Mouse (Mus musculus): ENCODE results near the gene Wasf1.

Gene Wasf1

DNA sequence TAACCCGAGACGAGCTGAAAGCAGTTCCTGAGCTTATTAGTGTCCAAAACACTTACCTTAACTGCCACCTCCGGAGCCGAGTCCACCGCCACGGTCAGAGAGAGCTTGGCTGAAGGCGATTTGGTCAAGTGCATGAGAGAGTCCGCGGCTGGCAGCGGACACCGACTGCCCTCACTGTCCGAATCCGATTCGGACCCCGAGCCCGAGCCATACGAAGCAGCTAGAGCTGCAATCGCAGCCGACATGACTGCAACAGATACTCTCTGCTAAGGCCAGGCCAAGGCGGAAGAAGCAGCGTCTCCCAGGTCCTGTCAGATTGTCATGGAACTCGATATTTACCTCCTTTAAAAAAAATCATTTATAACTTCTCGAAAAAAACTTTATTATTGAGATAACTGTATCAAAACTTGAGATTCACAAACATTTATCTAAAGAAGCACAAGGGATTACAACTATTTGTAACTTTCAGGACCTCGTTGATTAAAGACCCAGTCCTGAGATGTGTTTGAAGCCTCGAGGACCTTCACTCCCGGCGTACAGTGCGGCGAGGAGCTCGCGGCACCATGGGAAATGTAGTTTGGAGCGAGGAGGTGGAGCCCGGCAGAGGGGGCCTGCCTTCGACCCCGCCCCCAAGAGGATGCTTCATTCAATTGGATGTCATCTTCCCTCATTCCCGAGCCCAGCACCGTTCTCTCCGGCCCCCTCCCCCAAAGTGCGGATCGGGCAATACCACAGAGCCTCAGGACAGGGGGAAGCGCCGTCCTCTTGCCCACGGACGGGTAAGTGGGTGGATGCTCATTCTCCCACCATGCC, at the start of gene Wasf1, which contains the start of gene Cdc40:
Wasf1 (plus strand) TSS at position 645 of the 813 bp plus-strand sequence.
Cdc40 (minus strand) TSS at position 481 of the 813 bp plus-strand sequence.
- peak; percentile 90 for DNase-seq (ENCODE audit: low spot score)

DNA sequence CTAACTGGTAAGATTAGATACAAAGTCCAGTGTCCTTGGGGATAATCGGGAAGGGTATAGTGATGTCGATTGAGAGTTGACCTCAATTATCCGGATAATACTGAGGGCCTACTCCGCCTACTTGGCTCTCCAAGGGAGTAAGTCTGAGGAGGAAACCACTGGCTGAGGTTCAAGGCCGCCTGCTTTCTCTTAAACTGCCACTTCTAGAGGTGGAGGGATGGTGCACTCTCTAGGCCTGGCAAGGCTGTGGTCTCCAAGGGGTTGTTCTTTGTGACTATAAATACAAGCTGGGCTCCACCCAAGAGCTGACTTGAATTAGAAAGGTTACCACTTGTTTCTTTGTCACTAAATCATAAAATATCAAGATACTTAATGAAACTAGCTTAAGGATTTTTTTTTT, 43.2 kb upstream of the Wasf1 start:
- DNase-seq (ENCODE audit: low spot score) = peak; percentile 18

DNA sequence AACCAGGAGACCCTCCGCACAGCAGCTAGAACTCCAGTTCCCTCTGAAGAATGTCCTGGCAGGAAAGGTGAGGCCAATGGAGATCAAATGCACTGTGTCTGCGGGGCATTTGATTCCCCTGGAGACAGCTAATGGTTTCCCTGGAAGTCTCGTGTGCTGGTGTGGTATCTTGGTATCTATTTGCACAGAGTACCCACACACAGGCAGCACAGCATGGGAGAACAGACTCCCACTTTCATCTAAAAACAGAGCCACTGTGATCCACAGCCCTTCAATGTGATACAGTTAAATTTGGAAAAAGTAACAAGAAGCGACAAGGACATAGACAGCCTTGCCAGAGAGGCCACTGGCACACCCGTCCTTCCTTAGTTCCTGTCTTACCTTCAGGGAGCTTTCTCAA, 39.4 kb upstream of the Wasf1 start:
- no peak for DNase-seq (ENCODE audit: low spot score)

GRCm38 (mm10) chr10:40844546-40844945, 38.7 kb upstream of the Wasf1 start:
- DNase-seq (ENCODE audit: low spot score) = no peak

GRCm38 (mm10) chr10:40845626-40846025, 37.6 kb upstream of the Wasf1 start:
- DNase-seq (ENCODE audit: low spot score) = no peak

DNA sequence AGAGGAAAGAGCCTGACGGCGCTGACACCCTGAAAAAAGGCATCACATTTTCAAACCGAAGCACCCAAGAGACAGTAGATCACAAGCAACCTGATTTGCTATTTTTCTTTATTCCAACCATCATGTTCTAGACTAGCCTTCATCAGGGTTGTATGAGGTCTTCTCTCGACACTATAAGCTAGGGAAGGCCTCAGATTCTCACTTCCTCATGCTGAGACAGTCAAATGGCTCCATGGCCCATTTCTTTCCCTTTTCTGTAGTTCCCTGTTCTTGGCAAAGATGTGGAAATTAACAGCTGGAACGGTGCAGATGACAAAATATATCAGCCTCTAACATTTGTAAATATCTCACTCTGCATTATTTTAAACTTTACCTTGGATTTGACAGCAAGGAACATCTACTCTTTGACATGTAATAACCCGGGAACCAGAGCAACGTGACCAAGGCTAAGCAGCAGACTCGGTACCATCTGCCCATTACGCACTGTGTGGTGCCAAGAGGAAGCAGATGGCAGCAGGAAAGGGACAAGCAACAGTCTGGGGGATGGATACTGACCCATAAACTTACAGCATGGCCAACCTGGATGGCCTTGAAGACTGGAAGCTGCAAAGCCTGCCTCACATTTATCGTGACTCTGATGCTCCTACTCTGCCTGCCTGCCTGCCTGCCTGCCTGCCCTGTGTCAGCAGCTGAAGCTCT, 36.0 kb upstream of the Wasf1 start:
- no peak for DNase-seq (ENCODE audit: low spot score)

DNA sequence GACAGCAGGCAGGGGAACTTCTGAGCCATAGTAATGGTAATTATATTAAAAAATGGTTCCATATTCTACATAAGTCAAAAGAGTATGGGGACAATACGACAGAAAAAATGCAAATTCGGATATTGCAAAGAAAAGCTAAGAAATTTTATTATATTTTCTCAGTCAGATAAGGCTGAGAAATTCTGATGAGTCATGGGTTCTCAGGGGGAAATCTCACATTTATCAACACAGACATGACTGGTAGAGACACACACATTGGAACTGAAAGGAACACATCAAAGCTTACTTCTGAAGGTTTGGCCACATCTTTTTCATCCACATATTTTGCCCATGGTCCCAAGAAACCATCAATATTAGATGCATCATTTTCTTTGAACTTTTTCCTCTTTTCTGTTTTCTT, 32.6 kb upstream of the Wasf1 start:
- DNase-seq (ENCODE audit: low spot score) = no peak

DNA sequence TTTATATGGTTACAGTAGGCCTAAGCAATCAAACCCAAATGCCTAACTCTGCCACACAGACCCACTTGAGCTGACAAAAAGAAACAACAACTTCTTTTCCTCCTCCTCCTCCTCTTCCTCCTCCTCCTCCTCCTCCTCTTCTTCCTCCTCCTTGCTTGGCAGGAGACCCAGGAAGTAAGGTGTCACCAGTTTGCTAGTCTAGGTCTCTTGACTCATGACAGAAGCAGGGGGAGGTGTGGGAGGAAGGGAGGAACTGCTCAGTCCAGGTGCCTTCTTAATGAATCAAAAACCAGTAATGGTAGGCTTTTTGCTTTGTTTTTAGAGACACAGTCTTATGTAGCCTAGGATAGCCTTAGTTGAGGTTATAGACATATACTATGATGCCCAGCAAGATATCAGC, 32.1 kb upstream of the Wasf1 start:
- no peak for DNase-seq (ENCODE audit: low spot score)

DNA sequence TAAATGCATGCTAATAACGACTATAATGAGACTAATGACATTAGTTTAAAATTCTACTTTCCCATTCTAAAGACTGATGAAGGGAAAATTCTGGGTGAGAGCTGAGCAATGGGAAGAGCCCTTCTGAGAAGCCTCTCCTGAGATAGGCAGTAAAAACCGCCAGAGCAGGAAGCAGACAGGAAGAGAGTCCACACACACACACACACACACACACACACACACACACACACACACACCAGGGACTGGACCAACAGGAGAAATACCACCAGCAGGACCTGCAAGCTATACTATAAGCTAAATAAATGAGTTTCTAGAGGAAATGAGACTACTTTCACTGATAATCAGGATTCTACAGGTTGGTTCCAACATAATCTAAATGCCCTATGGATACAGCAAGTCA, 27.7 kb upstream of the Wasf1 start:
- DNase-seq (ENCODE audit: low spot score) = no peak

GRCm38 (mm10) chr10:40856703-40857102, 26.6 kb upstream of the Wasf1 start:
- no peak for DNase-seq (ENCODE audit: low spot score)

GRCm38 (mm10) chr10:40857599-40857998, 25.7 kb upstream of the Wasf1 start:
- no peak for DNase-seq (ENCODE audit: low spot score)

DNA sequence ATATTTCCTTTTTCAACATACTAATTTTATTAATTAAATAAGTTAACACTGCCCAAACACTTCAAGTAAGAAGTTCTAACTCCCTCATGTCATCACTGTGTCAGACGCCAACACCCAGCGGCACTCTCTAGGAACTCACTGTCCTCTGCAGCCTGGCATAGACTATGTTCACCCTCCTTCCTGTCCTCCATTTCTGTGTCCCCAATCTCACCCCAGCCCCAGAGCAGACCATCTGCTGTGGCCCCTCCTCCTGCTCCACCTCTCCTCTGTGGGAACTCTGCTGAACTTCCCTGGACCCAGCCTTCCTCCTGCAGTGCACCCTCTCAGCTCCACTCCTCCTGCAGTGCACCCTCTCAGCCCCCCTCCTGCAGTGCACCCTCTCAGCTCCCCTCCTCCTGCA, 15.2 kb upstream of the Wasf1 start:
- DNase-seq (ENCODE audit: low spot score) = no peak

DNA sequence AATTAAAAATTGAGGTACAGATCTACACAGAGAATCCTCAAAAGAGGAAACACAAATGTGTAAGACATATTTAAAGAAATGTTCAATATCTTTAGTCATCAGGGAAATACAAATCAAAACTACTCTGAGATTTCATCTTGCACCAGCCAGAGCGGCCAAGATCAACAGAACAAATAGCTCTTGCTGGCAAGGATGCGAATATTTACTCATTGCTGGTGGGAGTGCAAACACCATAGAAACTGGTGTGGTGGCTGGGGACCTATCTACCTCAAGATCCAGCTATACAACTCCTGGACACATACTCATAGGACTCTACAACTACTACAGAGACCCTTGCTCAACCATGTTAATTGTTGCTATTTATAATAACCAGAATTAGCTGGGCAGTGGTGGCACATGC, 12.0 kb upstream of the Wasf1 start:
- no peak for DNase-seq (ENCODE audit: low spot score)

DNA sequence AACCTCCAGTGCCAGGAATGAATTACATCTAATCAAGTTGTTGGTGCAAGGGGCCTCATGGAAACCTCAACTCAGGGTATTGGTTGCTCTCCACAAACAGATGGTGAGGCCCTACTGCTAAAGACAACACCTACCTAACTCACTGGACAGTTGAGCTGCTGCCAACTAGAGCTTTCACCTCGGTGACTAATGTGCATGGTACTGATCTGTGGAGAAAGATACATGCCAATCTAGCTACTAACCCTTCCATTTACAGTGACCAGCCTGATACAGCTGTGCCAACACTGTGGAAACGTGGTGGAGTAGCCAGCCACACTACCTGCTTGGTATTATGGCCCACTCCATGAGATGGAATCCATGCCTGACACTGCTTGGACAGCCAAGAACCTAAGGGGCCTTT, 11.2 kb upstream of the Wasf1 start:
- DNase-seq (ENCODE audit: low spot score) = no peak

- no peak for DNase-seq (ENCODE audit: low spot score)
Measured at GRCm38 (mm10) chr10:40878246-40878645, 5.0 kb upstream of the Wasf1 start.

GRCm38 (mm10) chr10:40879969-40880368, 3.3 kb upstream of the Wasf1 start:
- DNase-seq (ENCODE audit: low spot score) = no peak

GRCm38 (mm10) chr10:40881236-40881635, 2.0 kb upstream of the Wasf1 start:
- DNase-seq (ENCODE audit: low spot score) = no peak

DNA sequence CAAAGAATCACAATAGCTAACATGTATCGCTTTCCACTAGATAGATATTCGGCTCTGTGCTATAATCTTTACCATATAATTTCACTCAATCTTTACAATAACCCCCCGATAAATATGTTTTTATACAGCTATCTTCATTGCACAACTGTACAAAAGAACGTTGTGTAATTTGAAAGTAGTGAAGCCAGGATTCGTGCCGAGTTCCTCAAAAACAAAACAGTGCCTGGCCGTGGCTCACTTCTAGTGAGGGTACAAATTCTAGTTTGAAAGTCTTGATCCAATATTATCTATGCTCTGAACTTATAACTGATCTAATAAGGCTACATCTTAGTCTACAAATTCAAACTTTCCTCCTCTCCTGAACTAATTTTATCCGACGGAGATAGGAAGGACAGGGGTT, 942 bp upstream of the Wasf1 start:
- no peak for DNase-seq (ENCODE audit: low spot score)

DNA sequence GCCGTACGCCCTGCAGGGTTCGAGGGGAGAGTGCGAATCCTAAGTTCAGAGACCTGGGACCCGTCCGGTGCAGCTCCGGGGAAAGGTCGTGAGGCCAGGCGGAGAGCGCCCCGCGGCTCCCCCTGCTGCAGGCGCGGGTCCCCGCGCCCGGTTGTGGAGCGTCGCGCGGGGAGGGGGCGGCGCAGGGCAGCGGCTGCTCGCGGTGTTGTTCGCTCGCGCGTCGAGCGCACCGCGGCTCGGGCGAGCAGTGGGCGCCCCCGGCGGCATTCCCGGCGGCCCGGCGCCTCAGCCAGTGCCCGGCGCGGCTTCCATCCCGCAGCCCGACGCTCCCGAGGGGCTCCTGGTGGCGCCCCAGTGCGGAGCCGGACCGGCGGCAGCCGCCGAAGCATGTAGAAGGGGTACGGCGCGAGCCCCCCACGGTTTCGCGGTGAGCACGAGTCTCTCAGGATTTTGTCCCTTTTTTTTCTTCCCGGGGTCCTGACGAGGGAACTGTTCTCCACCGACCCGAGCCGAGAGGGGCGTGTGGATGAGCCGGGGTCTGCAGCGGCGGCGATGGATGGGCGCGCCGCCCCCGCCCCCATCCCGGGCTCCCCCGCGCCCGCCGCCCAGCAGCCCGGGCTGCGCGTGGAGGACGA, 486 bp downstream of the Wasf1 start:
- no peak for DNase-seq (ENCODE audit: low spot score)

GRCm38 (mm10) chr10:40884279-40884806, 1.1 kb downstream of the Wasf1 start:
- peak; percentile 17 for DNase-seq (ENCODE audit: low spot score)

DNA sequence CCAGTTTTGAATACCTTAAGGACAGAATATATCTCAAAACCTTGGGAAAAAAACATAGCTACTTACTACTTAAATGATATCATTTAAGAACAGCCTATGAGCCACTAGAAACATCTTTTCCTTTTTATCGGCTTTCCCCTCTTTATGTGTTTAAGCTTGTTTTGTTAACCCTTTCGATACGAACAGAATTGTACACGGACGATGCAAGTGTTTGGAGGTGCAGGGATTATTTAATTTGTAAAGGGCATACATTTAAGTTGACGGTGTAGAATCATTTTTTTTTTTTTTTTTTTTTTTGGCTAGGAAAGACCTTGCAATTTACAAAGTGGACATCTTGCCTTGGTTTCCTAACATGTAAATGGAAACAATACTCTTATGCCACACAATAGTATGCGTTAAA, 2.2 kb downstream of the Wasf1 start:
- DNase-seq (ENCODE audit: low spot score) = no peak

- no peak for DNase-seq (ENCODE audit: low spot score)
Measured at GRCm38 (mm10) chr10:40887316-40887715, 4.0 kb downstream of the Wasf1 start.

GRCm38 (mm10) chr10:40889146-40889545, 5.9 kb downstream of the Wasf1 start:
- DNase-seq (ENCODE audit: low spot score) = no peak

All from ovary, postnatal 14 days (tissue).